Mouse (Mus musculus) monocyte, adult 2 months (primary cell): ENCODE measurements around the gene Jup.
A peak's percentile ranks its signal among the peaks of the same experiment; 100 is the strongest.

Experiments
- DNase-seq, 2 experiments: peaks; one replicate each; pipeline ENCODE4 v3.0.0; 2022; ENCODE audit warnings: low spot score in 2 of 2, low read depth in 1 of 2

The Jup gene

GRCm38 (mm10) chr11:100397600-100398389 is at the start of gene Jup:
TSS of gene Jup (minus strand) at chr11:100397763.
- peak; percentile 93 to 95 for DNase-seq

GRCm38 (mm10) chr11:100442625-100443024 is 45.1 kb upstream of the Jup start:
- DNase-seq = no peak

GRCm38 (mm10) chr11:100441797-100442196 is 44.2 kb upstream of the Jup start, which contains the start of the genes Nt5c3b and Klhl10:
TSS of gene Nt5c3b (minus strand) at chr11:100441808.
TSS of gene Klhl10 (plus strand) at chr11:100441917.
- DNase-seq = no peak

GRCm38 (mm10) chr11:100440691-100441522 is 43.3 kb upstream of the Jup start:
- DNase-seq = peak; percentile 21 to 67

- no peak for DNase-seq
These were observed 40.3 kb upstream of the Jup start for GRCm38 (mm10) chr11:100437901-100438300.

GRCm38 (mm10) chr11:100435678-100436246 is 38.2 kb upstream of the Jup start:
- no peak for DNase-seq

- no peak for DNase-seq
These were observed 34.4 kb upstream of the Jup start for GRCm38 (mm10) chr11:100432002-100432401.

- no peak for DNase-seq
These were observed 32.5 kb upstream of the Jup start for GRCm38 (mm10) chr11:100430052-100430451.

- no peak for DNase-seq
These were observed 31.1 kb upstream of the Jup start for GRCm38 (mm10) chr11:100428612-100429199.

GRCm38 (mm10) chr11:100426820-100427219 is 29.3 kb upstream of the Jup start:
- no peak for DNase-seq

GRCm38 (mm10) chr11:100425851-100426250 is 28.3 kb upstream of the Jup start:
- DNase-seq = peak; percentile 13 to 25

- DNase-seq = no peak
These were observed 26.3 kb upstream of the Jup start for GRCm38 (mm10) chr11:100423836-100424235.

GRCm38 (mm10) chr11:100421537-100421936 is 24.0 kb upstream of the Jup start:
- DNase-seq = no peak

- no peak for DNase-seq
These were observed 17.6 kb upstream of the Jup start, which contains the start of gene Fkbp10 for GRCm38 (mm10) chr11:100414914-100415822. TSS of gene Fkbp10 (plus strand) at chr11:100415697.

GRCm38 (mm10) chr11:100414021-100414913 is 16.7 kb upstream of the Jup start, which contains the start of gene P3h4:
TSS of gene P3h4 (minus strand) at chr11:100414836.
- DNase-seq = peak in 1 of 2 experiments; percentile 47

GRCm38 (mm10) chr11:100413541-100413940 is 16.0 kb upstream of the Jup start:
- DNase-seq = no peak

- no peak for DNase-seq
These were observed 14.2 kb upstream of the Jup start for GRCm38 (mm10) chr11:100411736-100412135.

GRCm38 (mm10) chr11:100409686-100410085 is 12.1 kb upstream of the Jup start:
- DNase-seq = no peak

- DNase-seq = no peak
These were observed 11.4 kb upstream of the Jup start for GRCm38 (mm10) chr11:100408835-100409462.
